Mouse (Mus musculus) liver, adult (tissue): Measurements from ENCODE around the gene Arhgap23.

Experiments used
- GATA4 ChIP-seq: IDR thresholded peaks from 2 replicates; pipeline ENCODE4 v1.6.1; 2014; ENCODE audit warnings: mild to moderate bottlenecking, low read length; ENCODE audit not compliant: insufficient replicate concordance

Gene Arhgap23

GRCm38 (mm10) chr11:97415330-97415711 lies at the start of gene Arhgap23:
TSS of gene Arhgap23 (plus strand) at chr11:97415533.
- no peak for TF ChIP-seq GATA4

GRCm38 (mm10) chr11:97365556-97365955 lies 49.8 kb upstream of the Arhgap23 start:
- TF ChIP-seq GATA4: no peak

DNA sequence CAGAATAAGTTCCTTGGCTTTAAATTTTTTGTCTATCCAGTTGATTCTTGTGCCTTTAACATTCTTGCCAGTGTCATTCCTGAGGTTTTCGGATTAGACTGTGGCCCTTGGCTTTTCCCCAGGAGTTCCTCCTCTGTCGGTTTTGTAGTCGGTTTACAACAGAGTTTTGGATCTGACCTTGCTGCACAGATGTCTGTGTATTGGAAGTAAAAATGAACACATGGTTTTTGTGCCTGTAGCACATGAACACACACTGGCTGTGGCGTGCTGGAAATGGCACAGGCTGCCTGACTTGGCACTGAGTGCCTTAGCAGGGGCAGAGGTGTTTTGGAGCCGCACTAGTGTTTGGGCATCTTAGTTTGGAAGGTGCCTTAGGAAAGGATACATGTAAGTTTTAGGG lies 46.8 kb upstream of the Arhgap23 start:
- no peak for TF ChIP-seq GATA4

GRCm38 (mm10) chr11:97370329-97371091 lies 44.8 kb upstream of the Arhgap23 start:
- TF ChIP-seq GATA4: no peak

GRCm38 (mm10) chr11:97372159-97372864 lies 43.0 kb upstream of the Arhgap23 start:
- TF ChIP-seq GATA4: no peak

DNA sequence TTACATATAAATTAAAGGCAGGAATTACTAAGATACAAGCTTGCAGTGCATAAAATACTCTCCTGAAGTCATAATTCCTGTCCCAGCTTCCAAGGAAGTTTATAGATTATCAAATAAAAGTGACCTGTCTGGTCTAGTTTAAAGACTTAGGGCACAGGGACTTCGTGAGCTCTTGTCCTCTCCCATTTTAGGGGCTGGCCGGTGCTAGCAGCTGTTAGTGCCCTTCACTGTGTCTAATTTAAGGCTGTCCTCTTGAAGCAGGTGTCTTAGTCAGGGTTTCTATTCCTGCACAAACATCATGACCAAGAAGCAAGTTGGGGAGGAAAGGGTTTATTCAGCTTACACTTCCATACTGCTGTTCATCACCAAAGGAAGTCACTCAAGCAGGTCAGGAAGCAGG lies 41.9 kb upstream of the Arhgap23 start:
- TF ChIP-seq GATA4: no peak

GRCm38 (mm10) chr11:97380036-97380435 lies 35.3 kb upstream of the Arhgap23 start:
- TF ChIP-seq GATA4: no peak

- no peak for TF ChIP-seq GATA4
These were observed 32.3 kb upstream of the Arhgap23 start for GRCm38 (mm10) chr11:97383017-97383416.

DNA sequence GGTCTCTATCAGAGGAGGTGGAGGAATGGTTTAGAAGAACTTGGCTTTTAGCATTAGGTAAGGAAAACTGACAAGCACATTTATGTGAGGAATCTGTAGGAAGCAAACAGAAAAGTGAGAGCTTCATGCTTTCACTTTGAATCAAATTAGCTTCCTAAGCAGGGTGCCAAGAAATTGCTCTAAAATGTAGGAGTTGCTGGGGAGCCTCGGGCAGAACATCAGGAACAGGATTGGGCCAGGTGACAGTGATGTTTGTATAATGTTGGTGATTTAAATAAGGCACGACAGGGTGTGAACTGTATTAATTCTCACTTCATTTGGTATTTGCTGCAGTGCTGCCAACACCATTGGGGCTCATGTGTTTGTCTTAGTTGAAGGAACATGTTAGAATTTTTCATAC lies 31.6 kb upstream of the Arhgap23 start:
- TF ChIP-seq GATA4: no peak

DNA sequence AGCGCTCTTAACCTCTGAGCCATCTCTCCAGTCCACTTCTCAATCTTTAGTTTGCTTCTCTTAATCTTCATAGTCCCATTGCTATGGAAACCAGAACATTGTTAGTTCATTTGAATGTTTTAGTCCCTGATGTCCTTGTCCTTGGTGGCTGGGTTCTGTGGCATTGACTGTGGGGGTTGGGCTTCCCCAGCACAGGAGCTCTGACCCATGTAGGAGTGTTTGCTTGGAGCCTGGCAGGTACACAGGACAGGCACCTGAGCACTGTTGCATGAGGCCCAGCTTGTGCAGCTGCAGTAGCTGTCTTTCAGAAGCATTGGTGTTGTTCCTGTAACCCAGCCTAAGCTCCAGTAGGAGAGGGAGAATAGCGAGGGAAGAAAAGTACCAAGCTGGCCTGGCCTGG lies 27.5 kb upstream of the Arhgap23 start:
- TF ChIP-seq GATA4: no peak

- no peak for TF ChIP-seq GATA4
These were observed 26.2 kb upstream of the Arhgap23 start for GRCm38 (mm10) chr11:97389127-97389526.

GRCm38 (mm10) chr11:97393658-97394057 lies 21.7 kb upstream of the Arhgap23 start:
- TF ChIP-seq GATA4: no peak

DNA sequence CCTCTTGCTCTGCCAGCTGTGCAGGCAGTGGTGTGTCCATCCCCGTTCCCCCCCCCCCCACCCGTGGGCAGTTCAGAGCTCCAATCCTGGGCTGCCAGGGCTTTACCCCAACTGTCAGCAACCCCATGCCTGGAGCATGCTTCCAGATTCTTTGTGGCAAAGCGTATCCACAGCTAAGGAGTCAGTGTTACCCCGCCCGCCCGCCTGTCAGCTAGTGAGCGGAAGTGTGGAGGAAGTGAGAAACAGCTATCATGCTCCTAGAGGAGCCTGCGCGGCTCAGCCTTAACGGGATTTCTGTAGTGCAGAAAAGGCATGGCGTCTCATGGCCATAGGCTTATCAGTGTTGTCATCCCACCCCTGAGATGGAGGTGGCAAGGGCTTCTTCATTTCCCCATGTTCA lies 21.2 kb upstream of the Arhgap23 start:
- TF ChIP-seq GATA4: no peak

DNA sequence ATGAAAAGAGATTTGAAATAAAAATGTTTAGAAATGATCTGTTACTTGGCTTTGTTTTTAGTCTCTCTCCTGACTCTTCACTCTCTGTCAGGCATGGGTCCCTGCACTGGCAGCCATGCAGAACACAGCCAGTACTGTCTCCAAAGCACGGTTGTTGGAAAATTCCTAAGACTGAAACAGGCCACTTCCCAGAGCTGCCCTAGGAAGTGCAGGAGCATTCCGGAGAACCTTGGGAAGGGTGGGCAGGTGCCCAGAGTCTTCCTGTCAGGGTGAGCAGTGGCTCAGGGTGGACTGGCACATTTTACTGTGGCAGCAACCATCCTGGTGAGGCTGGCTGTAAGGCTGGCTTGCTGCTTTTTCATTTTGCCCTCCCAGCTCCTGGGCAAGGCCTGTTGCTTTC lies 16.8 kb upstream of the Arhgap23 start:
- TF ChIP-seq GATA4: no peak

DNA sequence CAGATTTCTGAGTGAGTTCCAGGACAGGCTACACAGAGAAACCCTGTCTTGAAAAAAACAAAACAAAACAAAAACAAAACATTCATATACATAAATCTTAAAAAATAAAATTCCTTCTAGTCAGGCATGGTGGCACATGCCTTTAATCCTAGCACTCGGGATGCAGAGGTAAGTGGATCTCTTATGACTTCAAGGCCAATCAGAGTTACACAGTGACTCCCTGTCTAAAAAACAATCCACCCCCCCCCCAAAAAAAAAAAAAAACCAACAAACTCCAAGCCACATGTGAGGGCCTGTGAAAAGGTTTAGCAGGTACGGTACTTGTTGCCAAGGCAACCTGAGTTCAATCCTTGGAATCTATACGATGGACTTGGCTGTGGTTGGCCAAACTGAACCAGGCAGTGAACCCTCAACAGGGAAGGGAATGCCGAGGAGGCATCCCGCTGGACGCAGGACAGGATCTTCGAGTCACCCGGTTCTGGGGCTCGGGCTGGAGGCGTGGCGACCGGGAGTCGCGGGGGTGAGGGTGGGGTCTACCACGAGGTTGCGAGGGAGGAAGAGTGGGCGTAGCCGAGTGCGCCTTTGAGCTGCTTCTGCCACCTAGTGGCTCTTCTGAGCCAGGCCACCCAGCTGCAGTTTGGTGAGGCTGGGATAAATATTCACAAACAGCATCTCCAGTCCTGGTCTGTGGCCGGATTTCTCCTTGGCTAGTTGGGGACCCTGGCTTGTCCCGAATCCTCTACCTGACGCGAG lies 15.2 kb upstream of the Arhgap23 start:
- no peak for TF ChIP-seq GATA4

DNA sequence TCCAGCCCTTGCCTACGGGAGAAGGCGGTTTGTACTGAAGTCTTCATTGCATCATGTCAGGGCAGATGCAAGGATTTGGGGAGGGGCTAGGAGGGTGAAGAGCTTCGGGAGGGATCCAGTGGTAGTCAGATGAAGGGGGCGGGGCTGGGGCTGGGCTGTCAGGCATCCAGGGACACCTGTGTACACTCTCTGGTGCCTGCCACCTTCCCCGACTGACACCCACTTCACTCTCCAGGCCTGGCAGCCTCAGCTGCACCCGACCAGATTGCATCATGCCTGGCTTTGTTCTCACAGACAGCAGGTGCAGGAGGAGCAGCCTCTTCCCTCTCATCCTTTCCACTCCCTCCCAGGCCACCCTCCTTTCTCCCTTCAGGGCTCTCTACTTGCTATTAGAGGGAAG lies 14.3 kb upstream of the Arhgap23 start:
- no peak for TF ChIP-seq GATA4

GRCm38 (mm10) chr11:97401686-97402435 lies 13.5 kb upstream of the Arhgap23 start:
- no peak for TF ChIP-seq GATA4
